Mouse (Mus musculus): ENCODE data around the gene Tspan9.

DNA sequence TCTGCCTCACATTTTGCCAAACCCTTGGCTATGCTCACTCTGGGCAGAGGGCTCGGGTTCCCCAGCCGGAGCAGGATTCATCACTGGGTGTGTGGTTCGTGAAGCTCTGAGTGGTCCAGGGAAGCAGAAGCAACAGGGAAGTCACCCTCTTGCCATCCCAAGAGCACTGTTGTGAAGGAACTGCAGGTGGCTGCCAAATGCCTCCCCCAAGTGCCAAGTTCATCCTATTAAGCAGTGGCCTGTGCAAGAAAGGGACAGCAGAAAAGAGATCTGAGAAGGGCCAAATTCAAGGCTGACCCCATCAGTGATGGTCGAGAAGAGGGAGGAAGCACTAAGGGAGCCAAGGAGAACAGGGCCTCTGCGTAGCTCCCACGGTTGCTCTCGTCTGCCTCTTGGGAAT lies 46.9 kb downstream of the Tspan9 start:
- TF ChIP-seq EP300 (optimal IDR thresholded peaks at IDR 0.05) (no peak), CTCF (IDR thresholded peaks at IDR 0.05; ENCODE audit: low read depth) (no peak)
